Mouse (Mus musculus) megakaryocyte-erythroid progenitor cell, adult 5-6 weeks (primary cell): Measurements from ENCODE around the gene Cd72. TPM values are rescaled to one million over a fixed set of nuclear protein-coding genes. Genes with fewer than 3 reads are reported as not detected.
A peak's percentile ranks its signal among the peaks of the same experiment; 100 is the strongest.

Experiments used
- ATAC-seq: replicated peaks from 2 replicates; pipeline ENCODE4 v1.8.0; 2016; ENCODE audit warnings: mild to moderate bottlenecking, inconsistent platforms; ENCODE audit not compliant: severe bottlenecking, poor library complexity, low FRiP score, low TSS enrichment
- total RNA-seq, 2 experiments: library from RNA; stranded (forward) in 1 of 2; stranded (reverse) in 1 of 2; fragments of 200-1000, 215-1000 nt in 1 of 2; fragments of >200 nt in 1 of 2; fragmentation: Nextera tagmentation in 1 of 2; gene quantifications; 2 replicates each; pipeline ENCODE4 v1.2.3; 2014 to 2017

Cd72 gene
- total RNA-seq, 2 experiments from 2014 or later = 2.9 to 9.6 TPM

DNA sequence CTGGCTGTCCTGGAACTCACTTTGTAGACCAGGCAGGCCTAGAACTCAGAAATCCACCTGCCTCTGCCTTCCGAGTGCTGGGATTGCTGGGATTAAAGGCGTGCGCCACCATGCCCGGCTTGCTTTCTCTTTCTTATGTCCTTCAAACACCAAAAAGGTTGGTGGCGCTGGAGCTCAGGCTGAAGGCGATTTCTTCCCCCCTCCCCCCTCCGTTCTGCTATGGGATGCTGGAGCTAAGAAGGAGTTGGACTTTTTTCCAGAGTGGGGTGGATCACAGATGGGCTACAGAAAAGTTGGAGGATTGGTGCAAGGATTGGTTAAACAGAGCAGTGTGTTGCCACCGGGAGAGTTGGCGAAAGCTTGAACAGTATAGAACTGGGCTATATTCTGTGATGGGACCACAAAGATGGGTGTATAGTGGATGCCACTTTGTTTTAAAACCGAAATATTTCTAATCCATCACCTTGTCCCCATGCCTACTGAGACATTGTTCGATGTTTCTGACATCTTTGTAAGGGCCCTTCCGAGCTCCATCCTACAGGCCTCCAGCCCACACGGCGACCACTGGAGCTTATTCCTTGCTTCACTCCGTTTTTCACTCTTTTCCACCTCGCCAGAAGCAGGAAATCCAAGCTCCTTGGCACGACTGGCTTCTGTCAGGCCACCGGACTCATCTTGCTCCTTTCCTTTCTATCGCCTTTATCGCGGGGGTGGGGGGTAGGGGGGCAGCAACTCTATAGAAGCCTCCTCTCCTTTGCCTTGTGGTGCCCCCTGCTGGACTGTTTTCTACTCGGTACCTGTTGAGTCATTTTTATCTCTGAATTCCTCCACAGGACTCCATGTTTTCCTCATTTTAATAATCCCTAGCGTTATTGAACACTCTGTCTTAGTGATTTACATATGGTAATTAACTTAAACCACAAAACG is 24.7 kb upstream of the Cd72 start:
- ATAC-seq = peak; percentile 29

DNA sequence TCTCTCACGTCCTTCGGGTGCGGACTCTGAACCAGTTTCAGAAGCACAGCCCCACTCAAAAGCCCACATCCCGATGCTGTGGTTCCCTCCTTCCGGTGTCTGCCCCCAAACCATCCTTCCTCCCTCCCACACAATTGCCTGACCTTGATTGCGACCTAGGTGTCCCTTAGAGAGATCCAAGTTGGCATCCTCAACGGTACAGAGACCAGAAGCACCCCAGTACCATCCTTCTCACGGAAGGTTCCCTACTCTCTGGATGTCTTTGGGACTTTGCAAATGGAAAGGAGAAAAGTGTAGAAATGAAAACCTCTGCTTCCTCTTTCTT is 24.1 kb upstream of the Cd72 start:
- peak; percentile 36; the same call in 1 of the 2 replicates for ATAC-seq

DNA sequence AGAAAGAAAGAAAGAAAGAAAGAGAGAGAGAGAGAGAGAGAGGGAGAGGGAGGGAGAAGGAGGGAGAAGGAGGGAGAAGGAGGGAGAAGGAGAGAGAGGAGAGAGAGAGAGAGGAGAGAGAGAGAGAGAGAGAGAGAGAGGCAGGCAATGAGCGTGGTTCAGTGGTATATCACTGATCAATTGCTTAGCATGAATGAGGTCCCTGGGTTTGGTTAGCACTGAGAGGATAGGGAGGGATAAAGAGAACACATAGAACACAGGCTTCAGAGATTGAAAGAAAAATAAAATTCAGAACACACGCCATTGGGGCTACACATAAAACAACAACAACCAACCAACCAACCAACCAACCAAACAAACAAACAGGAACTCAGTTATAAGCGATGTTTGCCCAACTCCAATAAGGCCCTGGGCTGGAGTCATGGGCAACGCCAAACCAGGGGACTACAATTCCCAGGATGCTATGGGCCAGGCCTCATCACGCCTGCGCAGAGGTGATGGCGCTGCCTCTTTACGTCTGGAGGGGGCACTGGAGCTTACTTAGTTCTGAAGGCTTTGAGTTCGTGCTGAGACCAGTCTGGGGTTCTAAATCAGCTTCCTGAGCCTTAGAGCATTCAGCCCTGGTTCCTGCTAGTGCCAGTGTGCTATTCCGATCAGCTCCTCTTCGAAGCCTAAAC is 23.6 kb upstream of the Cd72 start:
- peak; percentile 97 for ATAC-seq

DNA sequence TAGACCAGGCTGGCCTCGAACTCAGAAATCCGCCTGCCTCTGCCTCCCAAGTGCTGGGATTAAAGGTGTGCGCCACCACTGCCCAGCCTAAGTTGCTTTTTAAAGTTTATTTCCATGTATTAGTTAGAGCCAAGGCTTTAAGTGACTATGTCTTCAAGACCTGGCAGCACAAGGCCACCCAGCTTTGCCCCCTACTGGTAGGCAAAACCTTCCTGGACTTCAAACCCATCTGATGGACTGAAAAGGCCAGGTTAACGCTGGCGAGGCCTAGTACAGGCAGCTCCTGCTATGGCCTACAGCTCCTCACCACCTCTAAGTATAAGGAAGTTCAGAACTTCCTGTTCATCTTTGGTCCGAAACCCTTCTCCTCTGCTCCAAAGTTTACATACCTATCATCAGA is 22.2 kb upstream of the Cd72 start:
- peak; percentile 50 for ATAC-seq

DNA sequence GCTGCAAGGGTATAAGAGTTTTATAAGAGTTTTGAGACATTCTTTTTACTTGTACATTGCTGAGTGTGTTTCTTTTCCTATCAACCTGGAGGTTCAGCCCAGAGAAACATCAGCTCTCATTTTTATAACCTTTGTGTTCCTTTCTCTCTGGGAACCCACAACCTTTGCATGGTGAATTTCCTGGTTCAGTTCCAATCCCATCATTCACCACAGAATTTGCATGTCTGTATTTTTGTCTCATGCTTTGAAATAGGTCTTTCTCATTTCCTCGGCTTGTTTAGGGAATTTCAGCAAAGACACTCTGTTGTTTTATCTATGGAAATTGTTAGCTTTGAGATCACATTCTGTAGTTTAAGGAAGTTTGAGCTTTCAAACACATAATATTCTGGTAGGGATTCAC is 19.2 kb upstream of the Cd72 start:
- ATAC-seq = no peak

DNA sequence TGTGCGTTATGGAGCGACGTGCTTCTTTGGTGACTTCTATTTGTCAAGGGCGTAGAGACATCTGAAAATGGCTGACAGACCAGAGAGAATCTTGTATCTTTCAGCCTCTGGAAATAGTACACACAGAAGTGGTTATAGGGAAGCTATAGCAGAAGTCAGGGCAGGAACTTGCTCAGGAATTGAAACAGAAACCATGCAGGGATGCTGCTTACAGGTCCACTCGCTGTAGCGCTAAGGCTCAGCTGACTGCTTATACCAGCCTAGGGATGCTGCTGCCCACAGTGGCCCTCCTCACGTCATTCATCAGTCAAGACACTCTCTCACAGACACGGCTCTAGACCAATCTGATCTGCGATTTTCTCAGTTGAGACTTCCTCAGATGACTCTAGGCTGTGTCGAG is 15.9 kb upstream of the Cd72 start:
- no peak for ATAC-seq

DNA sequence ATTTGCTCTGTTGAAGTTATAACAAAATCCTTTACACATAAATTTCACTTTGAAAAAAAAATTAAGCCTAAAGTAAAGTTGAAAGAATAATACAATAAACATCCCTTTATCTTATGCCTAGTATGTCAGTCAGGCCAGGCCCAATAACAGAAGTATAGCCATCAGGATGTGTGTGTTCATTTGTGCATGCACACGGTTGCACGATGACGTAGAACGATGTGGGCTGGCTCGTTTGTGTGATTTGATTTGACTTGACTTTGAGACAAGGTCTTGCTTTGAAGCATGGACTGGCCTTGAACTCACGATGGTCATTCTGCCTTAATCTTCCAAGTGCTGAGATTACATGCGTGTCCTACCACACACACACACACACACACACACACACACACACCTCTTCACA is 12.4 kb upstream of the Cd72 start:
- ATAC-seq = no peak

DNA sequence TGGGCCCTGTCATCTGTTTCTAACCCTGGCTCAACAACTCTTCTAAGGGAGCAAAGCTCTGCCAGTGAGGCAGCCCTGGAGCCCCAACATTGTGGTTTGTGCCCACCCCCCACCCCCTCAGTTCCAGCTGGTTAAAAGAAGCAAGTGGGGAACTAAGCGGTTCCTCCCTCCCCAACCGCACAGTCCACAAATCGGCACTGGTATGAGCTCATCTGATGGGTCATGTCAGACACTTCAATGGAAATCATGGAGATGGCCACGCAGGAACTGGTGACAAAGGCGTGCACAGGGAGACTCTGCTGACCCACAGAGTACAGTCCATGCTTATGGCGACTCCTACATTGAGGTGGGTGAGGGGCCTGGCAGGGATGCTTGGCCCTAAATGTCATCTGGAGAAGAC is 11.5 kb upstream of the Cd72 start:
- no peak for ATAC-seq

DNA sequence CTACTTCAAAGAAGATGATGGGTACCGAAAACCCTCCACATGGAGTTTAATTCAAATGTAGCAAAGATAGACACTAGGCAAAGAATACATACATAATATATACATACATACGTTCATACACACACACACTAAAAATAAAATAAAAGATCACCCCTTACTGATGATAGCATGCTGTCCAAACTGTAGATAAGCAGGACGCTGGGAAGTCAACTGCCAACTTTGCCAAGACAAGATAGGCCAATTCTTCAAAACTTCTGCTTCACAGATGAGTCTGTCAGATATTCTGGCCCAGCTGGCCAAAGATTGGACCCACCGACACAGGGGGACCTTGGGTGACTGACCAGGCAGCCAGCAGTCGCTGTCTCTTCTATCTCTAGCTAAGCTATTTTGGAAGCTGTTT is 8.7 kb upstream of the Cd72 start:
- ATAC-seq = peak; percentile 18; the same call in 1 of the 2 replicates

DNA sequence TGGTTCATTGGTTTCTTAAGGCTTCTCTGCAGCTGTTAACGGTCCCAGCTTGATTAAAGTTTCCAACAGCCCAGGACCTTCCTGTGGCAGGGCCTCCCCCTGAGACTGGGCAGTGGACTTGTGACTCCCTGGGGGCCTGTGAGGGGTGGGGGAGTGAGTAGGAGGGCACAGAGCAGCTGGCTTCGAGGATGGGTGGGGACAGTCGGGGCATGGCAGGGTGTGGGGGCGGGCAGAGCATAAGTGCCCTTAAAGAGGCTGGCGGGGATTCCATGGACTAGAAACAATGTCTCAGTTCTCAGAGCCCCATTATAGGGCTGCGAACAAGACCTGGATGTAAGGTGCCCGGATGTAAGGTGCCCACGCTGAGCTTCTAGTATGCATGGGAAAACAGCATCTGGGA is 2.7 kb upstream of the Cd72 start:
- no peak for ATAC-seq

DNA sequence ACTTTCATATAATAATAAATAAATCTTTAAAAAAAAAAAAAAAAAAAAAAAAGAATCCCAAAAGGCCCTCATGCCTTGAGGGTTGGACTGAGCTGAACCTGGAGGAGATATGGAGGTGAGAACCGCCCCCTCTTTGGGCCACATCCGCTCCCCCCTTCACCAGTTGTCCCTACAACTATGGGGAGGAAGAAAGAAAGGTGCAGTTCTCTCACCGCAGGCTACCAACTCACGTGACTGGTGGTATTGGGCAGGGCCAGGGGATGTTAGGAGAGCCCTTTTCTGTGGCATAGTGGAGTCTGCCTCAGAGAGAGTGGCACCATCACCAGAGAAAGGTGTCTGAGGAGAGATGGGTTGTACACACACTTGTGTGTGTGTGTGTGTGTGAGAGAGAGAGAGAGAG is 2.0 kb upstream of the Cd72 start:
- ATAC-seq = no peak

DNA sequence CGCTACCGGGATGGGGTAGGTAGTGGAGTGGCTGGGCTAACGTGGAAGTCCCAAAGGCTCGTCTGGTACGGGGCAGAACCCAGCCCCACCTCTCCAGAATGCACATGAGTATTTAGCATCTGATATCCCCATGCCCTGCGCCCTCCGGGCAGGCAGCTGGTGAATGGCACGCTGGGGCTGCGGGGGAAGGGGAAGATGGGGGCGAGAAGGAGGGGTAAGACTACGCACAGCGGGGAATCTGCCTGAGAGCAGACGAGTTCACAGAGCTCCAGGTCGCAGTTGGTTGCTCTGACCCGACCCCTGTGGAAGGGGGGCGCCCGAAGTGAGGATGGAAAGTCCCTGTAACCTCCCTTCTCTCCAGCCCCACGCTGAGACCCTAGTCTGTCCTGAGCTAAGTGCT is 1.0 kb downstream of the Cd72 start:
- no peak for ATAC-seq

DNA sequence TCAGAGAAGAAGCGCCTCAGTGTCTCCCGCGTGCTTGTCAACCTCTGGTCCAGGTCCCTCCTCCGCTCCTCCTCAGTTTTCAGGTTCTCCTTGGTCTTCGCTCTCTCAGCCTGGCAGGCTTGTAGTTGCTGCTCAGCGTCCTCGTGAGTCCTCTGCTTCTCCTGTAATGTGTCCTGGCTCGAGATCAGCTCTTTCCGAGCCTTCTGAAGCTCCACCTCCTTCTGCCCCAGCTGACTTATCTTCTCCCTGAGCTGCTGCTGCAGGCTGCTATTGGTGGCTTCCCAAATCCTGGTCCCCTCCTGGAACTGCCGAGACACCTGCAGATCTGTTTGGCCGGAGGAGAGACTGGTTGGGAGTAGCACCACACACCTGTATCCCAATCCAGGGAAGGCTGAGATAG is 2.1 kb downstream of the Cd72 start:
- no peak for ATAC-seq

DNA sequence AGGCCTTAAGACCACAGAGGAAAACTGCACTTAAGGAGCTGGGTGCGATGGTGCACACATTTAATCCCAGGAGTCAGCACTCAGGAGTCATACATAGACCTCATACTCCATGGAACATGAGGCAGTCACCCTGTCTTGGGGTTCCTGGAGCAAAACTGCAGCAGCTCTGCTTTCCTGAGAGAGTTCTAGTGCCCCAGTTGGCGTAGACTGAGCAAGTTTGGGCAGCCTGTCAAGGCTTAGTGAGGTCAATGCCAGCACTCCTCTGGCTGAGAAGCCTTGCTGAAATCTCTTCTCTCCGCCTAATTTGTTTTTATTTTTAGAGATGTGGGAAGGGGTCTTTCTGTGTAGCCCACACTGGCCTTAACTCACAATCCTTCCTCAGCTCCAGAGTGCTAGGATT is 5.9 kb downstream of the Cd72 start:
- ATAC-seq = no peak

DNA sequence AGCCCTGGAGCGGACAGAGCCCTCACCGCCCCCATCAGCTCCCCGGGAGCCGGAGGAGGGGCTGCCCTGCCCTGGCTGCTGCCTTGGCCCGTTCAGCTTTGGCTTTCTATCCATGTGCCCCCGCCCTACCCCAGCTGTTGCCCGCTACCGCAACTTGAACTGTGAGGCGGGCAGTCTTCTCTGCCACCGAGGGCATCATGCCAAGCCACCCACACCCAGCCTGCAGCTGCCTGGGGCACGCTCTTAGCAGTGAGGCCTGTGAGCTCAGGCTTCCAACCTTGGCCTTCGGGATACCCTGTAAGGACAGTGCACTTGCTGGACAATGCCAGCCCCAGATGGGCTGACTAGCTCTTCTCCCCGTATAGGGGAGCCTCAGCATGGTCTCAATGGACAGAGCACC is 7.2 kb downstream of the Cd72 start:
- ATAC-seq = peak; percentile 54

DNA sequence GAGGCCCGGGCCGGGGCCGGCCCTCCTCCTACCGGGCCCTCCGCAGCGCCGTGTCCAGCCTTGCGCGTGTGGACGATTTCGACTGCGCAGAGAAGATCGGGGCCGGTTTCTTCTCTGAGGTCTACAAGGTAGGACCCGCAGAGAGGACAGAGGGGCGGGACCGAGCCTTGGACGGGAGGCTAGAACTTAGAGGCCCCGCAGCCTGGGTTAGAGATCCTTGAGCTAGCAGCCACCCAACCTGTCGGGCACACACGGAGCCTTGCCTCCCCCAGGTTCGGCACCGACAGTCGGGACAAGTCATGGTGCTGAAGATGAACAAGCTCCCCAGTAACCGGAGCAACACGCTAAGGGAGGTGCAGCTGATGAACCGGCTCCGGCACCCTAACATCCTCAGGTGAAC is 10.9 kb downstream of the Cd72 start:
- no peak for ATAC-seq

DNA sequence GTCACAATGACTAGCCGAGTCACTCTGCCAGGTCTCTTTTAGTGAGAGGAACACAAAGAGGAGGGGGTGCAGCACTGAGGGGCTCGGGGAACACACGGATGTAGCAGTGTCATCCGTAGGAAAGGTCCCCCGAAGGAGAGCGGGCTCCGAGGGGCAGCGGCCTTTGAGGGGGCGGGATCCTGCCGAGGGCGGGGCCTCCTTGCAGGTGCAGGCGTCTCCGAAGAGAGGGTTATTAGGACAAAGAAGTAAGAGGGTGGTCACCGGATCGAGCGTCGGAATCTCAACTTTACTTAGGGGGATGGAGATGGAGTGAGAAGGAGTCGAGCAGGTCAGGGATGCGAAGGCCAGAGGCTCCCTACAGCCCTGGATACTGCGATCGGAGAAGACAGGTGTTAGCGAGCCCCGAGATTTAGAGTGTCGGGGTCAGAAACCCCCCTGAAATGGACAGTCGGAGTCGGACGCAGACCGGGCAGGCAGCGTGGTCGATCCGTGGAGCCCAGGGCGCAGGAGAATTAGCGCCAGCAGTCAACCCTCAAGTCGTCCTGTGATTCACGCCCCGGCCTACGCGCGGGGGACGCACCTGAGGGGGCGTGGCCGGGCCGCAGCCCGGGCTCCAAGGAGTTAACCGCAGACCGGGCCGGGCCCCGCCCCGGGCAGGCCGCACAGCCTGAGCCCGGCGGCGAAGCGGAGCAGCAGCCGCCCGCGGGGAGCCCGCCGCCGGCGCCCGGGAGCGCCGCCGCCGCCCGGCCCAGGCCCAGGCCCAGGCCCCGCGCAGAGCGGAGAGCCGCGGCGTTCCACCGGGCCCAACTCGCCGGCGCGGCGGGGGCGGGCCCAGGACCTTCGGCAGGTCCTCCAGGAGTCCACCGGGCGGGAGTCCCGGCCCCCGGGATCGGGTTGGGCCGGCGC is 11.7 kb downstream of the Cd72 start:
- peak; percentile 6; the same call in 1 of the 2 replicates for ATAC-seq

DNA sequence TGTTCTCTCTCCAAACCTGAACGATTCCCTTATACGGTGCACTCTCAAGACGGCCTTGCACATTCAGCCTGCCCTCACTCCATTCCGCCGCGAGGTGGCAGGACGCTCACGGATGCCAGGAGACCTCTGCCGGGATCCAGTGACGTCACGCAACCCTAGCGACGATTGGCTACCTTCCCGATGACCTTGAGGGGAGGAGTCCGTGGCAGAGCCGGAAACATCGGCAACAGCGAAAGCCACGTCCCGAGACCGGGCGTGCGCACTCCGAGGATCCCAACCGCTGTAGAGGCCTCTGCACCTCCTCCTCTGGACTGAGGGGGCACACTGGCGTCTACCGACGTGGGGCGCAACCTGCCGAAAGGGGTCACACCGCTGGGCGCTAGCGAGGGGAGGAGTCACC is 12.4 kb downstream of the Cd72 start:
- peak; percentile 94 for ATAC-seq

DNA sequence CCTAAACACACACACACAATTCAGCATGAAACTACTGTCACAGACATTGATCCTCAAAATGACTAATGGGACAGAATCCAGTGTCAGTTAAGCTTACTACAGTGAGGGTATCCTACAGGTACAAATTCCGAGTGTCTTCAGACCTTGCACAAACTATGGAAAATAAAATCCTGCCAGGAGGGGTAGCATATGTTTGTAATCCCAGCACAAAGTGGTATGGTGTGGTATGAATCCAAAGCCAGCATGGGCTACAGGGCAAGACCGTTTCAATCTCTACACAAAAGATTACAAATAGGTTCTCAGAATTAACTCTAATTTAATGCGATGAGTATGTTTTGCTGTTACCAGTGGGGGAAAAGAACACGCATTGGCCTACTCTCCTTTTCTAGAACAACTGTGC is 12.8 kb downstream of the Cd72 start, which contains the start of gene Tesk1:
Gene Tesk1, plus strand, starts transcription at position 301 of the 400 bp plus-strand sequence.
- ATAC-seq = no peak

DNA sequence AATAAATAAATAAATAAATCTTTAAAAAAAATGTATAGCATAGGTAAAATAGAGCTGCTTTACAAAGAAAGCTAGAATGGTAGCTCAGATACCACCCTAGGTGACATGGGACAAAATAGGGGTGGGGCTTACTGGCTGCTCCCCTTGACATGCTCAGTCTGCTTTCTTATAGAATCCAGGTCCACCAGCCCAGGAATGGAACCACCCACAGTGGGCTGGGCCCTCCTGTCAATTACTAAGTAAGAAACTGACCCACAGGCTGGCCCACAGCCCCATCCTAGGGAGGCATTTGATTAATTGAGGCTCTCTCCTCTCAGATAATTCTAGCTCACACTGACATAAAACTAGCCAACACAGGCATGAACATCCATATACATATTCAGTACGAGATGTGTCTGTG is 21.6 kb downstream of the Cd72 start:
- ATAC-seq = no peak
